Mouse (Mus musculus): ENCODE results near the gene Sbk2. TPM values are rescaled to one million over a fixed set of nuclear protein-coding genes. Genes with fewer than 3 reads are reported as not detected.
"Not testable (repeated sequence)": the region's sequence is repeated elsewhere in the genome, so short reads cannot be mapped to it uniquely, and the experiment has no call there.

Sbk2 gene
- 0.33 TPM in 1 of 2 replicates, not detected in the other for polyA plus RNA-seq (2014; fragmentation: Nextera tagmentation; extraction: Ambion mirVana)

DNA sequence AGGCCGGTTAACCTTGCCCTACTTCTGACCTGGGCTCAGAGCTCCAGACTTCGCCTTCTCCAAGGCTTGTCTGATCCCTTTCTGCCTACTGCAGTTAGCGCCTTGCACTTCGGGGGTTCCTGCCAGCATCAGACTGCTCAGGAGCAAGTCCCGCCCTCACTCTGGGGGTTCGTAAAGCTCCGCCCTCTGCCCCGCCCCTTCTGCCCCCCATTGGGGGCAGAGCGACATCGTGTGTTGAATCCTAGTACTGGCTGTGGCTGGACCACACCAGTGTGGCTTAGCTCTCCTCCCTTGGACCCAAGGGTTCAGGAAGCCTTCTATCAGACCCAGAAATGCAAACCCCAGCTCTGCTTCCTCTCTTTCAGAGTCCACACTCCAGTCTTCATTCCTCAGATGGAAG is at the start of gene Sbk2:
Sbk2 (minus strand) TSS at position 135 of the 400 bp plus-strand sequence.
- Histone ChIP-seq H3K9me3 (ENCODE audit: control insufficient read depth, low read length) (no peaks in the 10 kb centered on the region), H3K27me3 (ENCODE audit: control insufficient read depth, insufficient read depth, low read length) (no peaks in the 10 kb centered on the region)
- ATAC-seq (replicated peaks; ENCODE audit: low FRiP score): peak; percentile 53; the same call in 1 of the 2 replicates

DNA sequence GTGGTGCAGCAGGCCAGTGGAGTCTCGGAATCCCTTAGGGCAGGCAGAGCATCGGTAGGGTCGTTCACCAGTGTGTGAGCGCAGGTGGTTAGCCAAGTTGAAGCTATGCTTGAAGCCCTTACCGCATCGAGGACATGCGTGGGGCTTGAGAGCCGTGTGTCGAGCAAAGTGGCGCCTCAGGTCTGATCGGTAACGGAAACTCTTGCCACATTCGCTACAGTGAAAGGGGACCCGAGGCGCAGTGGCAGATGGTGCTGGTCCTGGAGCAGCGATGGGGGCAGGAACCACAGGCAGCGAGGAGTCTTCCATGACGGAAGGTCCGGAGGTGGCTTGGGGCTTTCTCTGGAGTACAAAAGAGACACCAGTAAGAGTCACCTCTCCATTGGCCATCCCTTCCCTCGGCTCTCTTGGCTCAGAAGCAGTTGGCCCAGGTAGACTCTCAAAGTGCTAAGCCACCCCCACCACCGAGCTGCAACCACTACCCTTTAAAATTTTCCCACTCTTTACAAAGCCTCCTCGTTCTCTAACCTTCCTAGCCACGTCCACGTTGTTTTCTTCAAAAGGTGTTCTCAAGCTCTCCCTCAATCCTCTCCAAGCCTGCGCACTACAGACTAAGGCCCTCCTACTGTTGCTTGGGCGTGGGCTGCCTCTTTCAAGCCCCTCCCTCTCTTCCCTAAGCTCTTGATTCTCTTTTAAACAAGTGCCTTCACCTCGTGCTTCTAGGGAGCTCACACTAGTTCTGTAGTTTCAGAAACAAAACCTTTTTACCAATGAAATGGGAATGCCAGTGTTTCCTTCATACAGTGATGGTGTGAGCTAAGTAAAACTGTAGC is 48.7 kb upstream of the Sbk2 start:
- WGBS: 92% methylated on average over 27 of the region's 27 CpGs
- peaks cover 3% of the 10 kb centered on the region for H3K4me1 ChIP-seq (replicated peaks; ENCODE audit: control insufficient read depth, insufficient read depth, low read length)
- H3K27ac ChIP-seq (ENCODE audit: low read depth, low read length): no peak overlapping the region
- no peak overlapping the region; the same call in 1 of the 2 replicates for H3K9ac ChIP-seq (ENCODE audit: low read length)
- ATAC-seq (replicated peaks; ENCODE audit: low FRiP score) (no peak), DNase-seq (ENCODE audit: low spot score) (no peak)
- H3K4me2 ChIP-seq (ENCODE audit: low read depth, low read length, severe bottlenecking): peak overlapping the region; percentile 54; the same call in 1 of the 2 replicates
- peaks cover 31% of the 10 kb centered on the region for H3K36me3 ChIP-seq (ENCODE audit: control insufficient read depth, insufficient read depth, low read length)
- no peaks in the 10 kb centered on the region for H3K27me3 ChIP-seq (ENCODE audit: control insufficient read depth, insufficient read depth, low read length)
- H3K4me3 ChIP-seq (ENCODE audit: low read depth, low read length): peak overlapping the region; percentile 60; the same call in 1 of the 2 replicates
- H3K9me3 ChIP-seq (ENCODE audit: control insufficient read depth, low read length): no peaks in the 10 kb centered on the region

More for the DNA sequence above, at the start of gene Sbk2:
- WGBS: 6% methylated on average over 10 of the region's 10 CpGs
- no peak within 1 kb of the TSS for H3K9ac ChIP-seq (ENCODE audit: low read length)
- H3K27ac ChIP-seq (ENCODE audit: low read depth, low read length): no peak within 1 kb of the TSS
- H3K4me2 ChIP-seq (ENCODE audit: low read depth, low read length, severe bottlenecking): no peak within 1 kb of the TSS
- DNase-seq (ENCODE audit: low spot score): peak; percentile 68
- no peaks in the 10 kb centered on the region for H3K4me1 ChIP-seq (replicated peaks; ENCODE audit: control insufficient read depth, insufficient read depth, low read length)
- H3K36me3 ChIP-seq (ENCODE audit: control insufficient read depth, insufficient read depth, low read length): no peaks in the 10 kb centered on the region
- H3K4me3 ChIP-seq (ENCODE audit: low read depth, low read length): no peak within 1 kb of the TSS

DNA sequence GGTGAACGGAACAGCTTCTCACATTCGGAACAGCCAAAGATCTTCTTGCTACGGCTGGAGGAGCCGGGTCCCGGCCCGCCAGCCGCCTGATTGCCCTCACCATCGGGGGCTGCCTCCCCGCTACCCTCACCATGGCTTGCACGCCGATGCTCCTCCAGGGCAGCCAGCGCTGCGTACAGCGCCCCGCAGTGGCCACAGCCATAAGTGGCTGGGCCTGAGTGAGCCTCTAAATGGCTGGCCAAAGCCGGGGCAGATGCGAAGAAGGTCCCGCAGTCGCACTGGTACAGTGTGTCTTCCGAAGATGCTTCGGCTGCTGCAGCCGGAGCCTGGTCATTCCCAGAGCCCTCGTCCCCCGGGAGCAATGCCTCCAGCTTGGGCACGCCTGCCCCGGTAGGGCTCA is 44.0 kb upstream of the Sbk2 start:
- peaks cover 2% of the 10 kb centered on the region; the same call in 1 of the 2 replicates for H3K4me1 ChIP-seq (replicated peaks; ENCODE audit: control insufficient read depth, insufficient read depth, low read length)
- H3K36me3 ChIP-seq (ENCODE audit: control insufficient read depth, insufficient read depth, low read length): peaks cover 40% of the 10 kb centered on the region
- H3K27me3 ChIP-seq (ENCODE audit: control insufficient read depth, insufficient read depth, low read length): no peaks in the 10 kb centered on the region
- 97% methylated on average over 26 of the region's 26 CpGs for WGBS
- ATAC-seq (replicated peaks; ENCODE audit: low FRiP score): no peak; the same call in 1 of the 2 replicates
- no peak overlapping the region for H3K4me2 ChIP-seq (ENCODE audit: low read depth, low read length, severe bottlenecking)
- H3K4me3 ChIP-seq (ENCODE audit: low read depth, low read length): no peak overlapping the region
- no peak for DNase-seq (ENCODE audit: low spot score)
- H3K27ac ChIP-seq (ENCODE audit: low read depth, low read length): no peak overlapping the region
- H3K9me3 ChIP-seq (ENCODE audit: control insufficient read depth, low read length): no peaks in the 10 kb centered on the region
- H3K9ac ChIP-seq (ENCODE audit: low read length): no peak overlapping the region

DNA sequence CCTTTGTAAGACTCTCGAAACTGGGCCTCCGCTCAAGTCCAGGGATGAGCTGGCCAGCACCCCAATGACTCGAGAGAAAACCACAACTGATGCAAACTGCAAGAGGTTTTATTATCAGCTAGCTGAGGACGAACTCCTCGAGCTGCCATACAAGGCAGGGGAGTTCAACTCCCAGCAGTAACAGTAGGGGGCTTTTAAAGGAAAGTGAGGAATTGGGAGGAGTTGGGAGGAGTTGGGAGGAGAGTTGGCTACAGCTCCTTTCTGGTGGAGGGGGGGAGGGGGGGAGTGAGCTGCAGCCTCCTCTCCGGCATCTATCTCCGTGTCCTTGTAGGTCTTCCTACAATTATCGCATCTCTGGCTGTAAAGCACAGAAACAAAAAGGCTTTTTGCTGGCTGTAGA is 38.7 kb upstream of the Sbk2 start:
- not testable (repeated sequence) for H3K9ac ChIP-seq (ENCODE audit: low read length); DNase-seq (ENCODE audit: low spot score); H3K27ac ChIP-seq (ENCODE audit: low read depth, low read length); H3K36me3 ChIP-seq (ENCODE audit: control insufficient read depth, insufficient read depth, low read length); H3K9me3 ChIP-seq (ENCODE audit: control insufficient read depth, low read length); H3K4me3 ChIP-seq (ENCODE audit: low read depth, low read length); H3K4me1 ChIP-seq (replicated peaks; ENCODE audit: control insufficient read depth, insufficient read depth, low read length); H3K27me3 ChIP-seq (ENCODE audit: control insufficient read depth, insufficient read depth, low read length); ATAC-seq (replicated peaks; ENCODE audit: low FRiP score); H3K4me2 ChIP-seq (ENCODE audit: low read depth, low read length, severe bottlenecking)
- WGBS: 70% methylated on average over 8 of the region's 8 CpGs

DNA sequence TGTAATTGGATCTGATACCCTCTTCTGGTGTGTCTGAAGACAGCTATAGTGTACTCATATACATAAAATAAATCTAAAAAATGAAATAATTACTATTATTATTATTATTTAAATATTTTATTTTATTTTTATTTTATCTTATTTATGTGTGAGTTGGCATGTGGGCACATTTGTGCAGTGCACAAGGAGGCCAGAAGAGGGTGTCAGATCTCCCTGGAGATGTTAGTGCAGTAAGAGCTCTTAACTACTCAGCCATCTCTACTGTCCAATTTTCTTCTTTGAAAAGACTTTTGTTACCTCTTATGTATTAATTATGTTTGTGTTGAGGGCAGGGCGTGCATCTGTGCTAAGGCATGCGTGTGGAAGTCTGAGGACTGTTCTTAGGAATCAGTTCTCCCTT is 35.7 kb upstream of the Sbk2 start:
- no peak overlapping the region for H3K9ac ChIP-seq (ENCODE audit: low read length)
- H3K27me3 ChIP-seq (ENCODE audit: control insufficient read depth, insufficient read depth, low read length): no peaks in the 10 kb centered on the region
- H3K27ac ChIP-seq (ENCODE audit: low read depth, low read length): no peak overlapping the region
- DNase-seq (ENCODE audit: low spot score) (no peak), ATAC-seq (replicated peaks; ENCODE audit: low FRiP score) (no peak)
- H3K4me1 ChIP-seq (replicated peaks; ENCODE audit: control insufficient read depth, insufficient read depth, low read length): peaks cover 10% of the 10 kb centered on the region
- H3K9me3 ChIP-seq (ENCODE audit: control insufficient read depth, low read length): peaks cover 3% of the 10 kb centered on the region; the same call in 1 of the 2 replicates
- no peak overlapping the region for H3K4me3 ChIP-seq (ENCODE audit: low read depth, low read length)
- no peaks in the 10 kb centered on the region for H3K36me3 ChIP-seq (ENCODE audit: control insufficient read depth, insufficient read depth, low read length)
- H3K4me2 ChIP-seq (ENCODE audit: low read depth, low read length, severe bottlenecking): no peak overlapping the region
- 71% methylated on average over 2 of the region's 2 CpGs for WGBS

DNA sequence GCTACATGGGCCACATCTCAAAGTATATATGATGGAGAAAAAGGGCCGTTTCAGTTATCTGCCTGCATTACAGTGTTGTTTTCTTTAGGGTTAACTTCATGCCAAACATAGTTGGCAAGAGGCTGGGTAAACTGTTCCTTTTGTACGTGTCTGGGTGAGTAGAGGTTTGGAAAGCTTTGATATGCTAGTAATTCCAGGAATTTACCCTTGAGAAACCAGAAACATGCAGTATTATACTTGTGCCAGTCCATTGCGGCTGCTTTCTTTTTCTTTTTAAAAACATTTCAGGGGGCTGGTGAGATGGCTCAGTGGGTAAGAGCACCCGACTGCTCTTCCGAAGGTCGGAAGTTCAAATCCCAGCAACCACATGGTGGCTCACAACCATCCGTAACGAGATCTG is 32.7 kb upstream of the Sbk2 start:
- peak overlapping the region; percentile 89 for H3K9ac ChIP-seq (ENCODE audit: low read length)

DNA sequence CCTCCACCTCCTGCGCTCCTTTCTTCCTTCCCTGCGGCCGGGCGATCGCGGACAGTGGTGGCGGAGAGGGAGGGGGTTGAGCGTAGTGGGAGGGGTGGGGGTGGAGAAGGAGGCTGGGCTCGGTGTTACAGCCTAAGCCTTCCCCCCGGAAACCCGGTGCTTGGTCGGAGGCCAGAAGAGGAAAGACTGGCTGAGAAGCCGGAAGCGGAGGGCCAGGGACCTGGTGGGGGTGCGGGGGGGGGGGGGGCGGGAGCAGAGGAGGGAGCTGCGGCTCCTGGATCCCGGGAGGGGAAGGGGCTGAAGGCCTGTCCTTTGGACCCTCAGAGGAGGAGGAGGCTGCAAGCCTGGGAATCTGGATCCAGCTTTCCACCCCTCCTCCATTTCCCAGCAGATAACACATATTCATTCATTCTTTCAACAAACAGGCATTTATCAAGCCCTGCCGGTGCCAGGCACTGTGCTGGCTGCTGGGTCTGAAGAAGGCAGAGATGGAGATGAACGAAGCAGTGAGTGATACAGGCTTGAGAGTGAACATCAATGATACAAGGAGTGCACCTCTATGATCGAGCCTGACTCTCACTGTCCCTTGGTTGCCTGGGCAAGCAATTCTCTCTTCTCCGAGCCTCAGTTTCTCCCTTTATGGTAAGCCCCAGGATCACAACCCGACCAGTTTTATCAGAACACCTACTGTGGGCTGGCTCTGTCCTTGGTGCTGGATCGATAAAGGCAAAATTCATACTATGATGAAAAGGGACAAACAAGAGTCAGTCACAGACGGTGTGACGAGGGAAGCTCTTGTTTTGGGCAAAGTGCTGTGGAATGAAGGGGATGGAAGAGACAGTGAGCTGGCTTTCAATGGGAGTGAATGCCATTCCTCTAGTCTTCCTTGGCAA is 32.0 kb upstream of the Sbk2 start, which contains the start of gene Zfp579:
Zfp579 (minus strand) TSS at position 156 of the 893 bp plus-strand sequence.
- Histone ChIP-seq H3K9me3 (ENCODE audit: control insufficient read depth, low read length) (no peaks in the 10 kb centered on the region), H3K27me3 (ENCODE audit: control insufficient read depth, insufficient read depth, low read length) (peaks cover 15% of the 10 kb centered on the region), H3K36me3 (ENCODE audit: control insufficient read depth, insufficient read depth, low read length) (peaks cover 2% of the 10 kb centered on the region; the same call in 1 of the 2 replicates), H3K4me1 (replicated peaks; ENCODE audit: control insufficient read depth, insufficient read depth, low read length) (peaks cover 20% of the 10 kb centered on the region), H3K4me2 (ENCODE audit: low read depth, low read length, severe bottlenecking) (peak within 1 kb of the TSS; percentile 84), H3K9ac (ENCODE audit: low read length) (peak within 1 kb of the TSS; percentile 89), H3K27ac (ENCODE audit: low read depth, low read length) (peak within 1 kb of the TSS; percentile 43; the same call in 1 of the 2 replicates), H3K4me3 (ENCODE audit: low read depth, low read length) (peak within 1 kb of the TSS; percentile 70)
- 5% methylated on average over 16 of the region's 26 CpGs for WGBS
- ATAC-seq (replicated peaks; ENCODE audit: low FRiP score) (peak; percentile 90), DNase-seq (ENCODE audit: low spot score) (peak; percentile 96)

More for the DNA sequence above, 32.7 kb upstream of the Sbk2 start:
- Histone ChIP-seq H3K27me3 (ENCODE audit: control insufficient read depth, insufficient read depth, low read length) (peaks cover 15% of the 10 kb centered on the region), H3K9me3 (ENCODE audit: control insufficient read depth, low read length) (no peaks in the 10 kb centered on the region), H3K27ac (ENCODE audit: low read depth, low read length) (no peak overlapping the region; the same call in 1 of the 2 replicates), H3K4me1 (replicated peaks; ENCODE audit: control insufficient read depth, insufficient read depth, low read length) (peaks cover 20% of the 10 kb centered on the region), H3K4me2 (ENCODE audit: low read depth, low read length, severe bottlenecking) (peak overlapping the region; percentile 84; the same call in 1 of the 2 replicates), H3K36me3 (ENCODE audit: control insufficient read depth, insufficient read depth, low read length) (peaks cover 2% of the 10 kb centered on the region; the same call in 1 of the 2 replicates), H3K4me3 (ENCODE audit: low read depth, low read length) (peak overlapping the region; percentile 70; the same call in 1 of the 2 replicates)
- 74% methylated on average over 6 of the region's 8 CpGs for whole genome bisulfite sequencing
- no peak for ATAC-seq (replicated peaks; ENCODE audit: low FRiP score)
- no peak for DNase-seq (ENCODE audit: low spot score)

All from forebrain, embryonic 11.5 days (tissue).